Mouse (Mus musculus): Measurements from ENCODE around the gene Cgn.
"Not testable (repeated sequence)": the region's sequence is repeated elsewhere in the genome, so short reads cannot be mapped to it uniquely, and the experiment has no call there.

GRCm38 (mm10) chr3:94718253-94718652 is 68.0 kb downstream of the Cgn start:
- not testable (repeated sequence) for TF ChIP-seq CTCF (conservative IDR thresholded peaks at IDR 0.05; ENCODE audit: low read length); POU5F1 (IDR thresholded peaks at IDR 0.05; ENCODE audit: borderline replicate concordance, low read length); NANOG (IDR thresholded peaks at IDR 0.05; ENCODE audit: borderline replicate concordance, low read length)
